Mouse (Mus musculus): ENCODE results near the gene Pes1.

DNA sequence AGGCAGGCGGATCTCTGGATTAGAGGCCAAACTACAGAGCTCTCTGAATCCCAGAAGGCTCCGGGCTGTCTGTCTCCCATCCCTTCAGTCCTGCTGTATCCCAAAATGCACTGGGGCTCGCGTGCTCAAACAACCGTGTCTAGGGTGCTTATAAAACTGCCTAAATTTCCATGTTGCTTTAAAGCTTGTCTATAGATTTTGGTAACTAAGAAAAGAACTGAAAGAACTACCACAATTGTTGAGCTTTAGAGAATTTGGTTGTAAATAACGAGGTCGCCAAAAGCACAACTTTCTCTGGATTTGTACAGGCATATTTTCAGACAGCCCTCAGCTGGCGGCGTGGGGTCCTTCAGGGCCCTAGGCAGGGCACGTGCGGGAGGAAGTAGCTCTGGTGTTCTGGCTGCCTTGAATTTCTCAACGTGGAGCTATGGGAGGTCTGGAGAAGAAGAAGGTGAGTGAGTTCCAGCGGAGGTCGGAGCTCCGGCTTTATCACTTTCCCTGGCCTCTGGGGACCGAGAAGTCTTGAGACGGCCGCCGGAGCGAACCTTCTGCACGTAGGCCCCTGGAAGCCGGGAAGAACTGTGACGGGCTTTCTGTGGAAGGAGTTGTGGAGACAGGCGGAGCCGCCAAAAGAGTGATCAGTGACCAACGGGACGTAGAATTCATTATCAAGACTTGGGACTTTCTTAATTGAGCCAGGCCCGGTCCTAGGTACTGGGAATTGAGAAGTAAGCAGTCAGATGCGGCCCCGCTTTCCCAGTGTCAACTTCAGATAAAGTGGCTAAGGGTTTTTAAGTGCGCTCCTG is at the start of gene Pes1:
- TF ChIP-seq NRF1 (IDR thresholded peaks at IDR 0.05; ENCODE audit: insufficient read depth, low read depth, low read length, poor library complexity, severe bottlenecking) = no peak
- no peak for TF ChIP-seq ZC3H11A (IDR thresholded peaks at IDR 0.05; ENCODE audit: low read depth, low read length)
